Mouse (Mus musculus): Measurements from ENCODE around the gene Ppif. TPM values are rescaled to one million over a fixed set of nuclear protein-coding genes. Genes with fewer than 3 reads are reported as not detected.

Ppif gene
- polyA plus RNA-seq, 1 experiment = 164 TPM

GRCm38 (mm10) chr14:25745365-25746184 is 51.6 kb downstream of the Ppif start:
- no peaks in the 10 kb centered on the region for H3K27me3 ChIP-seq (replicated peaks; ENCODE audit: control insufficient read depth, insufficient read depth, low read length)
- 65% methylated on average over 11 of the region's 11 CpGs for WGBS
- DNase-seq = no peak
- no peaks in the 10 kb centered on the region for H3K4me1 ChIP-seq (ENCODE audit: control insufficient read depth, insufficient read depth, low read length)
- peak; percentile 28; the same call in 1 of the 2 replicates for TF ChIP-seq CTCF (conservative IDR thresholded peaks at IDR 0.05; ENCODE audit: insufficient read depth, insufficient read length, low read depth, low read length)
- no peak for TF ChIP-seq POLR2A (IDR thresholded peaks at IDR 0.05; ENCODE audit: low read depth, low read length)
- H3K4me3 ChIP-seq (ENCODE audit: insufficient read depth, low read depth, low read length) = no peak overlapping the region
- no peaks in the 10 kb centered on the region for H3K36me3 ChIP-seq (ENCODE audit: control insufficient read depth, insufficient read depth, low read length)
- no peak overlapping the region for H3K27ac ChIP-seq (ENCODE audit: insufficient read depth, low read depth, low read length)

GRCm38 (mm10) chr14:25746371-25746770 is 52.4 kb downstream of the Ppif start:
- H3K27ac ChIP-seq (ENCODE audit: insufficient read depth, low read depth, low read length) = no peak overlapping the region

GRCm38 (mm10) chr14:25746971-25747945 is 53.3 kb downstream of the Ppif start:
- Histone ChIP-seq H3K36me3 (ENCODE audit: control insufficient read depth, insufficient read depth, low read length) (no peaks in the 10 kb centered on the region), H3K4me3 (ENCODE audit: insufficient read depth, low read depth, low read length) (no peak overlapping the region), H3K27ac (ENCODE audit: insufficient read depth, low read depth, low read length) (no peak overlapping the region), H3K4me1 (ENCODE audit: control insufficient read depth, insufficient read depth, low read length) (no peaks in the 10 kb centered on the region), H3K27me3 (replicated peaks; ENCODE audit: control insufficient read depth, insufficient read depth, low read length) (no peaks in the 10 kb centered on the region)
- DNase-seq = no peak
- 77% methylated on average over 21 of the region's 21 CpGs for WGBS
- TF ChIP-seq POLR2A (IDR thresholded peaks at IDR 0.05; ENCODE audit: low read depth, low read length) (no peak), CTCF (conservative IDR thresholded peaks at IDR 0.05; ENCODE audit: insufficient read depth, insufficient read length, low read depth, low read length) (no peak)

More at GRCm38 (mm10) chr14:25746371-25746770, 52.4 kb downstream of the Ppif start:
- Histone ChIP-seq H3K36me3 (ENCODE audit: control insufficient read depth, insufficient read depth, low read length) (no peaks in the 10 kb centered on the region), H3K4me1 (ENCODE audit: control insufficient read depth, insufficient read depth, low read length) (no peaks in the 10 kb centered on the region), H3K4me3 (ENCODE audit: insufficient read depth, low read depth, low read length) (no peak overlapping the region), H3K27me3 (replicated peaks; ENCODE audit: control insufficient read depth, insufficient read depth, low read length) (no peaks in the 10 kb centered on the region)
- DNase-seq = no peak
- TF ChIP-seq CTCF (conservative IDR thresholded peaks at IDR 0.05; ENCODE audit: insufficient read depth, insufficient read length, low read depth, low read length) (no peak), POLR2A (IDR thresholded peaks at IDR 0.05; ENCODE audit: low read depth, low read length) (no peak)
- 91% methylated on average over 6 of the region's 6 CpGs for WGBS

- TF ChIP-seq POLR2A (IDR thresholded peaks at IDR 0.05; ENCODE audit: low read depth, low read length) (no peak), CTCF (conservative IDR thresholded peaks at IDR 0.05; ENCODE audit: insufficient read depth, insufficient read length, low read depth, low read length) (no peak)
- no peak overlapping the region for H3K27ac ChIP-seq (ENCODE audit: insufficient read depth, low read depth, low read length)
- H3K27me3 ChIP-seq (replicated peaks; ENCODE audit: control insufficient read depth, insufficient read depth, low read length) = no peaks in the 10 kb centered on the region
- no peak overlapping the region for H3K4me3 ChIP-seq (ENCODE audit: insufficient read depth, low read depth, low read length)
- DNase-seq = no peak
- H3K4me1 ChIP-seq (ENCODE audit: control insufficient read depth, insufficient read depth, low read length) = no peaks in the 10 kb centered on the region
- WGBS = 65% methylated on average over 7 of the region's 7 CpGs
- no peaks in the 10 kb centered on the region for H3K36me3 ChIP-seq (ENCODE audit: control insufficient read depth, insufficient read depth, low read length)
Observed at GRCm38 (mm10) chr14:25747996-25748756, 54.2 kb downstream of the Ppif start.

GRCm38 (mm10) chr14:25749143-25749909 is 55.4 kb downstream of the Ppif start:
- 61% methylated on average over 13 of the region's 13 CpGs for WGBS

More at GRCm38 (mm10) chr14:25749143-25749909, 55.4 kb downstream of the Ppif start:
- TF ChIP-seq CTCF (conservative IDR thresholded peaks at IDR 0.05; ENCODE audit: insufficient read depth, insufficient read length, low read depth, low read length) (no peak), POLR2A (IDR thresholded peaks at IDR 0.05; ENCODE audit: low read depth, low read length) (no peak)
- H3K27ac ChIP-seq (ENCODE audit: insufficient read depth, low read depth, low read length) = no peak overlapping the region
- no peaks in the 10 kb centered on the region for H3K4me1 ChIP-seq (ENCODE audit: control insufficient read depth, insufficient read depth, low read length)
- H3K4me3 ChIP-seq (ENCODE audit: insufficient read depth, low read depth, low read length) = no peak overlapping the region
- no peak for DNase-seq
- H3K27me3 ChIP-seq (replicated peaks; ENCODE audit: control insufficient read depth, insufficient read depth, low read length) = no peaks in the 10 kb centered on the region
- no peaks in the 10 kb centered on the region for H3K36me3 ChIP-seq (ENCODE audit: control insufficient read depth, insufficient read depth, low read length)

Other genes with a start within 250 kb of the Ppif start
- 37.8 and 42.6 TPM in 2 replicates for gene Zmiz1, start 235.0 kb upstream of the Ppif start, polyA plus RNA-seq (2012; rRNA removed)
- 12.4 TPM in 2 replicates for gene Zcchc24, start 74.9 kb downstream of the Ppif start, polyA plus RNA-seq (2012; rRNA removed)
- 105 and 116 TPM in 2 replicates for gene Anxa11, start 148.0 kb downstream of the Ppif start, polyA plus RNA-seq (2012; rRNA removed)
- gene Plac9a, start 208.9 kb downstream of the Ppif start, polyA plus RNA-seq (2012; rRNA removed) = 3.2 and 4.6 TPM in 2 replicates
- gene Tmem254a, start 233.5 kb downstream of the Ppif start, polyA plus RNA-seq (2012; rRNA removed) = 17.9 and 25.9 TPM in 2 replicates
- gene Cphx1, start 244.2 kb downstream of the Ppif start, polyA plus RNA-seq (2012; rRNA removed) = not detected in 2 replicates

All from kidney, adult 2 months (tissue).